13 mouse cellular contexts compared by ENCODE assay signal in genomic region chr2:135968159-135968558, GRCm38 (mm10).
DNase-seq lines count a peak whose midpoint lies in the region; ATAC-seq lines count a peak whose summit lies in the region.
"Had no signal": no experiment of that assay in that cellular context is flagged by ENCODE, and none has a peak within 500 bp of the region (broad histone marks: within the 10 kb centered on the region; RNA-seq: fewer than 3 reads in every experiment).

No protein-coding gene starts in this region.

- H3K4me1 ChIP-seq in kidney, embryonic 15.5 days = no peaks in the 10 kb centered on the region
- H3K4me1 ChIP-seq: embryonic facial prominence, embryonic 12.5 days; liver, embryonic 13.5 days; stomach, embryonic 15.5 days had no signal

- H3K9me3 ChIP-seq in kidney, embryonic 15.5 days (replicated peaks) = no peaks in the 10 kb centered on the region
- H3K9me3 ChIP-seq: embryonic facial prominence, embryonic 12.5 days; liver, embryonic 13.5 days; stomach, embryonic 15.5 days had no signal

- 0 out of 2 replicates have a peak, but pooled peaks cover under 1% of the 10 kb centered on the region for H3K27me3 ChIP-seq in kidney, embryonic 15.5 days
- H3K27me3 ChIP-seq: embryonic facial prominence, embryonic 12.5 days; liver, embryonic 13.5 days; stomach, embryonic 15.5 days had no signal

- H3K4me2 ChIP-seq in kidney, embryonic 15.5 days = no peak overlapping the region
- H3K4me2 ChIP-seq: embryonic facial prominence, embryonic 12.5 days; liver, embryonic 13.5 days; stomach, embryonic 15.5 days had no signal

- H3K4me3 ChIP-seq in kidney, embryonic 15.5 days (replicated peaks) = no peak overlapping the region
- H3K4me3 ChIP-seq: embryonic facial prominence, embryonic 12.5 days; liver, embryonic 13.5 days; stomach, embryonic 15.5 days had no signal

- ATAC-seq in kidney, embryonic 15.5 days (replicated peaks; ENCODE audit: low FRiP score) = peak; percentile 83
- no peak for ATAC-seq in megakaryocyte progenitor cell, adult 5-6 weeks (replicated peaks; ENCODE audit: poor library complexity)

- WGBS in kidney, embryonic 15.5 days = 66% methylated on average over 12 of the region's 12 CpGs

- no peak overlapping the region for H3K9ac ChIP-seq in kidney, embryonic 15.5 days
- H3K9ac ChIP-seq: embryonic facial prominence, embryonic 12.5 days; liver, embryonic 13.5 days; stomach, embryonic 15.5 days had no signal

- H3K27ac ChIP-seq in kidney, embryonic 15.5 days = no peak overlapping the region
- H3K27ac ChIP-seq: embryonic facial prominence, embryonic 12.5 days; liver, embryonic 13.5 days; stomach, embryonic 15.5 days had no signal

- peaks cover 5% of the 10 kb centered on the region for H3K36me3 ChIP-seq in kidney, embryonic 15.5 days
- H3K36me3 ChIP-seq: embryonic facial prominence, embryonic 12.5 days; liver, embryonic 13.5 days; stomach, embryonic 15.5 days had no signal

- DNase-seq in embryo, embryonic 11 days = peak; percentile 30
- DNase-seq in embryo, embryonic 9.5 days (ENCODE audit: extremely low spot score) = no peak
- peak; percentile 61 for DNase-seq in Muller cell, postnatal 12 days (ENCODE audit: inconsistent ontology term)
- peak; percentile 69 for DNase-seq in cerebellum, postnatal 25 days
- DNase-seq in adrenal gland, adult 2 months = no peak
- no peak for DNase-seq in natural killer cell, adult 2 months (ENCODE audit: low spot score in 2 of 2)
- DNase-seq: adrenal gland, adult 8-10 months; gastrocnemius, postnatal 14 days; liver, embryonic 13.5 days had no signal

Comparison
In these comparisons a context has a peak if more than half of its experiments do, and no peak if none do; other contexts are left out.
1. DNase-seq: peak in embryo, embryonic 11 days (single experiment), Muller cell, postnatal 12 days (single experiment) and cerebellum, postnatal 25 days (2 of 2); none in embryo, embryonic 9.5 days (single experiment), adrenal gland, adult 2 months (single experiment) and natural killer cell, adult 2 months (0 of 2).